Mouse (Mus musculus) forebrain, postnatal 0 days (tissue): Measurements from ENCODE around the gene Tex22. TPM values are rescaled to one million over a fixed set of nuclear protein-coding genes. Genes with fewer than 3 reads are reported as not detected.
A peak's percentile ranks its signal among the peaks of the same experiment; 100 is the strongest.

Experiments
- ATAC-seq: fragments of 200-750 bp; cut with Nextera tagmentation; 2 replicates; pipeline ENCODE4 v1.8.0; 2017; ENCODE audit warnings: mild to moderate bottlenecking, moderate library complexity
- DNase-seq: peaks from one replicate; pipeline ENCODE4 v3.0.0-alpha.2; 2015
- H3K27ac ChIP-seq: fragments of 300-500 bp; sonication (generic); 2 replicates; pipeline ENCODE4 v1.5.1; 2014; ENCODE audit warnings: low read depth, mild to moderate bottlenecking, antibody characterized with exemption, low read length, moderate library complexity, mixed read lengths
- H3K27me3 ChIP-seq: fragments of 300-500 bp; sonication (generic); 2 replicates; pipeline ENCODE4 v1.6.1; 2014; ENCODE audit warnings: mild to moderate bottlenecking, low read length, mixed read lengths; ENCODE audit not compliant: insufficient read depth
- H3K36me3 ChIP-seq: fragments of 300-500 bp; sonication (generic); 2 replicates; pipeline ENCODE4 v1.6.1; 2014; ENCODE audit warnings: mild to moderate bottlenecking, moderate library complexity; ENCODE audit not compliant: insufficient read depth
- H3K4me1 ChIP-seq: fragments of 300-500 bp; sonication (generic); 2 replicates; pipeline ENCODE4 v1.6.1; 2014; ENCODE audit warnings: antibody characterized with exemption; ENCODE audit not compliant: insufficient read depth
- H3K4me2 ChIP-seq: fragments of 300-500 bp; sonication (generic); 2 replicates; pipeline ENCODE4 v1.6.1; 2014; ENCODE audit warnings: low read depth, mild to moderate bottlenecking, moderate library complexity
- H3K4me3 ChIP-seq: fragments of 300-500 bp; sonication (generic); 2 replicates; pipeline ENCODE4 v1.5.1; 2014; ENCODE audit warnings: low read depth, low read length, mixed read lengths
- H3K9ac ChIP-seq: fragments of 300-500 bp; sonication (generic); 2 replicates; pipeline ENCODE4 v1.6.1; 2014; ENCODE audit warnings: mild to moderate bottlenecking
- H3K9me3 ChIP-seq: fragments of 300-500 bp; sonication (generic); 2 replicates; pipeline ENCODE4 v1.6.1; 2016; ENCODE audit warnings: low read length
- CTCF ChIP-seq: sonication (generic); IDR thresholded peaks from 2 replicates; pipeline ENCODE4 v1.5.1; 2016; ENCODE audit warnings: antibody characterized with exemption, control low read depth, low read depth
- WGBS: fragments of 180-500 bp; shearing (Covaris S2); extraction: QIAGEN DNeasy Blood & Tissue Kit; methylation state at CpG from one replicate; pipeline ENCODE4 v1.1.7; 2014; 5-methylcytosine and 5-hydroxymethylcytosine counted together
- polyA plus RNA-seq: library from polyadenylated mRNA; unstranded; fragments of >200 nt; fragmentation: Nextera tagmentation; extraction: Ambion mirVana; gene quantifications from 2 replicates; pipeline ENCODE4 v1.2.1, GENCODE M21; 2015
- total RNA-seq: library from RNA; depleted of rRNA; stranded (reverse); fragments of >200 nt; gene quantifications from 2 replicates; pipeline ENCODE4 v1.2.3, GENCODE M21; 2014; rRNA removed

Tex22 gene
- total RNA-seq (0.54 and 1.7 TPM in 2 replicates), polyA plus RNA-seq (not detected in 2 replicates)

- peaks cover 27% of the 10 kb centered on the region for H3K36me3 ChIP-seq
- DNase-seq: peak; percentile 92
- 2% methylated on average over 32 of the region's 32 CpGs for WGBS
- peaks cover 9% of the 10 kb centered on the region for H3K4me1 ChIP-seq
- peak within 1 kb of the TSS; percentile 42 for H3K4me3 ChIP-seq
- H3K4me2 ChIP-seq: peak within 1 kb of the TSS; percentile 95
- peak within 1 kb of the TSS; percentile 94 for H3K27ac ChIP-seq
- H3K27me3 ChIP-seq: no peaks in the 10 kb centered on the region
- ATAC-seq: peak; percentile 94
- TF ChIP-seq CTCF: no peak
- peak within 1 kb of the TSS; percentile 67 for H3K9ac ChIP-seq
- no peaks in the 10 kb centered on the region for H3K9me3 ChIP-seq
Observed at GRCm38 (mm10) chr12:113074329-113075062, at the start of gene Tex22. Gene Tex22 (plus strand): TSS chr12:113074502.

- DNase-seq: no peak
- Histone ChIP-seq H3K4me2 (no peak overlapping the region), H3K27ac (no peak overlapping the region), H3K36me3 (peaks cover 17% of the 10 kb centered on the region), H3K9ac (no peak overlapping the region), H3K4me3 (no peak overlapping the region), H3K9me3 (no peaks in the 10 kb centered on the region), H3K4me1 (no peaks in the 10 kb centered on the region; the same call in 1 of the 2 replicates), H3K27me3 (no peaks in the 10 kb centered on the region)
- 93% methylated on average over 1 of the region's 1 CpGs for WGBS
- no peak for ATAC-seq
- peak; percentile 19; the same call in 1 of the 2 replicates for TF ChIP-seq CTCF
Observed at GRCm38 (mm10) chr12:113026557-113026956, 47.7 kb upstream of the Tex22 start.

- ATAC-seq (no peak), DNase-seq (no peak)
- TF ChIP-seq CTCF: no peak
- Histone ChIP-seq H3K9me3 (no peaks in the 10 kb centered on the region), H3K4me1 (no peaks in the 10 kb centered on the region; the same call in 1 of the 2 replicates), H3K36me3 (peaks cover 17% of the 10 kb centered on the region), H3K27ac (no peak overlapping the region), H3K27me3 (no peaks in the 10 kb centered on the region), H3K9ac (no peak overlapping the region), H3K4me3 (no peak overlapping the region), H3K4me2 (no peak overlapping the region)
- WGBS: 98% methylated on average over 2 of the region's 2 CpGs
Observed at GRCm38 (mm10) chr12:113027495-113027894, 46.8 kb upstream of the Tex22 start.

- Histone ChIP-seq H3K9me3 (no peaks in the 10 kb centered on the region), H3K27me3 (no peaks in the 10 kb centered on the region), H3K9ac (no peak overlapping the region), H3K27ac (0 out of 2 replicates have a peak overlapping the region, but pooled peaks have one; percentile 15), H3K4me2 (no peak overlapping the region), H3K36me3 (peaks cover 17% of the 10 kb centered on the region), H3K4me1 (no peaks in the 10 kb centered on the region; the same call in 1 of the 2 replicates), H3K4me3 (no peak overlapping the region)
- WGBS: 51% methylated on average over 5 of the region's 5 CpGs
- DNase-seq (no peak), ATAC-seq (peak; percentile 42; the same call in 1 of the 2 replicates)
- no peak for TF ChIP-seq CTCF
Observed at GRCm38 (mm10) chr12:113028067-113028466, 46.2 kb upstream of the Tex22 start.

GRCm38 (mm10) chr12:113028898-113029297 lies 45.4 kb upstream of the Tex22 start:
- H3K4me1 ChIP-seq: no peaks in the 10 kb centered on the region; the same call in 1 of the 2 replicates
- peaks cover 11% of the 10 kb centered on the region for H3K36me3 ChIP-seq
- 0 out of 2 replicates have a peak overlapping the region, but pooled peaks have one; percentile 23 for H3K27ac ChIP-seq
- H3K4me3 ChIP-seq: no peak overlapping the region
- DNase-seq (no peak), ATAC-seq (no peak)
- H3K9me3 ChIP-seq: no peaks in the 10 kb centered on the region
- H3K27me3 ChIP-seq: no peaks in the 10 kb centered on the region
- TF ChIP-seq CTCF: no peak
- 46% methylated on average over 9 of the region's 9 CpGs for WGBS
- no peak overlapping the region for H3K4me2 ChIP-seq
- no peak overlapping the region for H3K9ac ChIP-seq

GRCm38 (mm10) chr12:113030046-113030445 lies 44.3 kb upstream of the Tex22 start:
- H3K4me3 ChIP-seq: no peak overlapping the region
- DNase-seq (no peak), ATAC-seq (no peak)
- no peak overlapping the region for H3K27ac ChIP-seq
- no peak overlapping the region for H3K4me2 ChIP-seq
- no peak overlapping the region for H3K9ac ChIP-seq
- peaks cover 5% of the 10 kb centered on the region for H3K36me3 ChIP-seq
- H3K27me3 ChIP-seq: no peaks in the 10 kb centered on the region
- WGBS: 84% methylated on average over 4 of the region's 4 CpGs
- no peak for TF ChIP-seq CTCF
- H3K4me1 ChIP-seq: no peaks in the 10 kb centered on the region; the same call in 1 of the 2 replicates
- no peaks in the 10 kb centered on the region for H3K9me3 ChIP-seq

- H3K4me2 ChIP-seq: no peak overlapping the region
- 90% methylated on average over 9 of the region's 9 CpGs for WGBS
- H3K27ac ChIP-seq: no peak overlapping the region
- H3K27me3 ChIP-seq: no peaks in the 10 kb centered on the region
- no peak overlapping the region for H3K4me3 ChIP-seq
- no peaks in the 10 kb centered on the region; the same call in 1 of the 2 replicates for H3K4me1 ChIP-seq
- no peak overlapping the region for H3K9ac ChIP-seq
- no peak for DNase-seq
- H3K9me3 ChIP-seq: no peaks in the 10 kb centered on the region
- no peak for TF ChIP-seq CTCF
- ATAC-seq: no peak
- peaks cover 5% of the 10 kb centered on the region; the same call in 1 of the 2 replicates for H3K36me3 ChIP-seq
Observed at GRCm38 (mm10) chr12:113030993-113031392, 43.3 kb upstream of the Tex22 start.
